Mouse (Mus musculus) testis, adult 2 months (tissue): ENCODE measurements around the gene Fgf2.

Source experiments
- CTCF ChIP-seq: fragments of 200-500 bp; IDR thresholded peaks from 2 replicates; pipeline ENCODE4 v1.5.1; 2012; ENCODE audit warnings: low read depth, mild to moderate bottlenecking, inconsistent platforms, low read length, moderate library complexity; ENCODE audit not compliant: control insufficient read depth, insufficient read depth, insufficient replicate concordance
- POLR2A ChIP-seq: fragments of 200-500 bp; IDR thresholded peaks from 2 replicates; pipeline ENCODE4 v1.6.1; 2012; ENCODE audit warnings: low read depth, mild to moderate bottlenecking, inconsistent platforms, low read length, moderate library complexity; ENCODE audit not compliant: control insufficient read depth

- no peak for TF ChIP-seq POLR2A
- no peak for TF ChIP-seq CTCF
Measured at GRCm38 (mm10) chr3:37360729-37361128, 12.6 kb downstream of the Fgf2 start.
